Mouse (Mus musculus) neural tube, embryonic 11.5 days (tissue): ENCODE measurements around the gene Slc7a15. TPM values are rescaled to one million over a fixed set of nuclear protein-coding genes. Genes with fewer than 3 reads are reported as not detected.

ENCODE experiments used
- ATAC-seq: fragments of 200-750 bp; cut with Nextera tagmentation; 2 replicates; pipeline ENCODE4 v1.8.0; 2017; ENCODE audit warnings: moderate number of reproducible peaks, mild to moderate bottlenecking, moderate TSS enrichment, moderate library complexity; ENCODE audit not compliant: insufficient read depth, low FRiP score, low TSS enrichment
- DNase-seq: peaks from one replicate; pipeline ENCODE4 v3.0.0-alpha.2; 2015; ENCODE audit warnings: low spot score
- H3K27ac ChIP-seq: fragments of 300-500 bp; sonication (generic); 2 replicates; pipeline ENCODE4 v1.5.1; 2014; ENCODE audit warnings: low read depth, mild to moderate bottlenecking, low read length
- H3K27me3 ChIP-seq: fragments of 300-500 bp; sonication (generic); 2 replicates; pipeline ENCODE4 v1.6.1; 2014; ENCODE audit warnings: mild to moderate bottlenecking, low read length, mixed read lengths; ENCODE audit not compliant: control insufficient read depth, insufficient read depth
- H3K36me3 ChIP-seq: fragments of 300-500 bp; sonication (generic); 2 replicates; pipeline ENCODE4 v1.6.1; 2014; ENCODE audit warnings: mild to moderate bottlenecking, low read length, moderate library complexity, mixed read lengths; ENCODE audit not compliant: control insufficient read depth, insufficient read depth
- H3K4me1 ChIP-seq: fragments of 300-500 bp; sonication (generic); 2 replicates; pipeline ENCODE4 v1.6.1; 2014; ENCODE audit warnings: low read length, mixed read lengths; ENCODE audit not compliant: control insufficient read depth, insufficient read depth
- H3K4me2 ChIP-seq: fragments of 300-500 bp; sonication (generic); 2 replicates; pipeline ENCODE4 v1.6.1; 2014; ENCODE audit warnings: low read depth, mild to moderate bottlenecking, moderate library complexity
- H3K4me3 ChIP-seq: fragments of 300-500 bp; sonication (generic); 2 replicates; pipeline ENCODE4 v1.5.1; 2014; ENCODE audit warnings: low read depth, low read length
- H3K9ac ChIP-seq: fragments of 300-500 bp; sonication (generic); 2 replicates; pipeline ENCODE4 v1.6.1; 2014; ENCODE audit warnings: mild to moderate bottlenecking, low read length
- H3K9me3 ChIP-seq: fragments of 300-500 bp; sonication (generic); 2 replicates; pipeline ENCODE4 v1.6.1; 2016; ENCODE audit warnings: low read length; ENCODE audit not compliant: control insufficient read depth
- WGBS: fragments of 180-500 bp; shearing (Covaris S2); extraction: QIAGEN DNeasy Blood & Tissue Kit; methylation state at CpG from one replicate; pipeline ENCODE4 v1.1.7; 2014; 5-methylcytosine and 5-hydroxymethylcytosine counted together
- polyA plus RNA-seq: library from polyadenylated mRNA; unstranded; fragments of >200 nt; fragmentation: Nextera tagmentation; extraction: Ambion mirVana; gene quantifications from 2 replicates; pipeline ENCODE4 v1.2.1, GENCODE M21; 2014

Gene Slc7a15
- polyA plus RNA-seq, 1 experiment from 2014 or later = not detected

- Histone ChIP-seq H3K4me2 (no peak overlapping the region), H3K36me3 (no peaks in the 10 kb centered on the region), H3K4me3 (no peak overlapping the region), H3K27me3 (no peaks in the 10 kb centered on the region), H3K9ac (no peak overlapping the region), H3K27ac (no peak overlapping the region), H3K9me3 (no peaks in the 10 kb centered on the region), H3K4me1 (no peaks in the 10 kb centered on the region)
- ATAC-seq (no peak), DNase-seq (no peak)
- 74% methylated on average over 5 of the region's 5 CpGs for WGBS
Measured at GRCm38 (mm10) chr12:8487959-8488651, 110.8 kb downstream of the Slc7a15 start.

- WGBS = 77% methylated on average over 1 of the region's 1 CpGs
Measured at GRCm38 (mm10) chr12:8487281-8487680, 111.6 kb downstream of the Slc7a15 start.

GRCm38 (mm10) chr12:8485247-8485646 is 113.6 kb downstream of the Slc7a15 start:
- no peaks in the 10 kb centered on the region for H3K9me3 ChIP-seq
- 69% methylated on average over 7 of the region's 7 CpGs for WGBS
- no peak for DNase-seq
- H3K4me1 ChIP-seq = no peaks in the 10 kb centered on the region
- no peak for ATAC-seq
- H3K27me3 ChIP-seq = no peaks in the 10 kb centered on the region
- no peaks in the 10 kb centered on the region for H3K36me3 ChIP-seq
- H3K9ac ChIP-seq = no peak overlapping the region
- H3K4me2 ChIP-seq = no peak overlapping the region
- H3K27ac ChIP-seq = no peak overlapping the region
- H3K4me3 ChIP-seq = no peak overlapping the region

More at GRCm38 (mm10) chr12:8487281-8487680, 111.6 kb downstream of the Slc7a15 start:
- Histone ChIP-seq H3K4me3 (no peak overlapping the region), H3K36me3 (no peaks in the 10 kb centered on the region), H3K27me3 (no peaks in the 10 kb centered on the region), H3K27ac (no peak overlapping the region), H3K4me1 (no peaks in the 10 kb centered on the region), H3K9ac (no peak overlapping the region), H3K4me2 (no peak overlapping the region), H3K9me3 (no peaks in the 10 kb centered on the region)
- DNase-seq = no peak
- ATAC-seq = no peak

GRCm38 (mm10) chr12:8482169-8482568 is 116.7 kb downstream of the Slc7a15 start:
- H3K9me3 ChIP-seq = no peaks in the 10 kb centered on the region
- H3K4me1 ChIP-seq = no peaks in the 10 kb centered on the region
- H3K27ac ChIP-seq = no peak overlapping the region
- H3K27me3 ChIP-seq = no peaks in the 10 kb centered on the region
- H3K4me2 ChIP-seq = no peak overlapping the region
- H3K4me3 ChIP-seq = no peak overlapping the region
- ATAC-seq (no peak), DNase-seq (no peak)
- WGBS = 63% methylated on average over 2 of the region's 2 CpGs
- H3K9ac ChIP-seq = no peak overlapping the region
- H3K36me3 ChIP-seq = no peaks in the 10 kb centered on the region

Other genes starting within 250 kb of the Slc7a15 start
- 91.1 and 93.1 TPM in 2 replicates for gene Rhob, start 99.1 kb downstream of the Slc7a15 start, polyA plus RNA-seq
- gene Pum2, start 75.1 kb upstream of the Slc7a15 start, polyA plus RNA-seq = 67.6 and 68.7 TPM in 2 replicates
- gene Sdc1, start 172.3 kb upstream of the Slc7a15 start, polyA plus RNA-seq = 55.7 and 59.1 TPM in 2 replicates